Mouse (Mus musculus) liver, embryonic 14.5 days (tissue): ENCODE data around the gene Rufy3. TPM values are rescaled to one million over a fixed set of nuclear protein-coding genes. Genes with fewer than 3 reads are reported as not detected.

Experiments used
- ATAC-seq: fragments of 200-750 bp; cut with Nextera tagmentation; 2 replicates; pipeline ENCODE4 v1.8.0; 2017; ENCODE audit warnings: moderate number of reproducible peaks, mild to moderate bottlenecking, moderate library complexity; ENCODE audit not compliant: insufficient read depth
- DNase-seq, 3 experiments: peaks; one replicate each; pipeline ENCODE4 v3.0.0-alpha.2; 2012 to 2013; ENCODE audit warnings: low read depth in 3 of 3, low spot score in 3 of 3
- H3K27ac ChIP-seq: fragments of 300-500 bp; sonication (generic); 2 replicates; pipeline ENCODE4 v1.5.1; 2014; ENCODE audit warnings: moderate library complexity, mild to moderate bottlenecking, control low read depth, inconsistent platforms
- H3K27me3 ChIP-seq: fragments of 300-500 bp; sonication (generic); 2 replicates; pipeline ENCODE4 v1.6.1; 2014; ENCODE audit warnings: mild to moderate bottlenecking, low read length, moderate library complexity; ENCODE audit not compliant: control insufficient read depth, insufficient read depth
- H3K36me3 ChIP-seq: fragments of 300-500 bp; sonication (generic); replicated peaks from 2 replicates; pipeline ENCODE4 v1.6.1; 2014; ENCODE audit warnings: low read depth; ENCODE audit not compliant: control insufficient read depth, insufficient read depth
- H3K4me1 ChIP-seq, 2 experiments: fragments of 200-500 bp in 1 of 2; fragments of 300-500 bp in 1 of 2; sonication (generic) in 1 of 2; replicated peaks; 2 replicates each; pipeline ENCODE4 v1.6.1; 2012 to 2014; ENCODE audit warnings: antibody characterized with exemption in 1 of 2, inconsistent platforms in 1 of 2, low read length in 1 of 2; ENCODE audit not compliant: control insufficient read depth in 2 of 2, insufficient read depth in 2 of 2
- H3K4me2 ChIP-seq: fragments of 300-500 bp; sonication (generic); 2 replicates; pipeline ENCODE4 v1.6.1; 2014; ENCODE audit warnings: low read depth, mild to moderate bottlenecking, control low read depth, moderate library complexity
- H3K4me3 ChIP-seq, 2 experiments: fragments of 200-500 bp in 1 of 2; fragments of 300-500 bp in 1 of 2; sonication (generic) in 1 of 2; 2 replicates each; pipeline ENCODE4 v1.5.1; 2012 to 2014; ENCODE audit warnings: low read depth in 2 of 2, low read length in 2 of 2, mild to moderate bottlenecking in 2 of 2, control low read depth in 1 of 2, inconsistent platforms in 1 of 2, moderate library complexity in 1 of 2; ENCODE audit not compliant: insufficient read depth in 1 of 2
- H3K9ac ChIP-seq: fragments of 300-500 bp; sonication (generic); replicated peaks from 2 replicates; pipeline ENCODE4 v1.6.1; 2014; ENCODE audit warnings: mild to moderate bottlenecking, control low read depth, moderate library complexity
- H3K9me3 ChIP-seq: fragments of 300-500 bp; sonication (generic); 2 replicates; pipeline ENCODE4 v1.6.1; 2016; ENCODE audit warnings: low read length, mixed read lengths; ENCODE audit not compliant: control insufficient read depth
- CTCF ChIP-seq: IDR thresholded peaks from 2 replicates; pipeline ENCODE4 v1.5.1; 2016; ENCODE audit warnings: antibody characterized with exemption, low read depth, control low read depth
- EP300 ChIP-seq: IDR thresholded peaks from 2 replicates; pipeline ENCODE4 v1.6.1; 2016; ENCODE audit warnings: antibody characterized with exemption, low read depth
- WGBS: fragments of 180-500 bp; shearing (Covaris S2); extraction: QIAGEN DNeasy Blood & Tissue Kit; methylation state at CpG from one replicate; pipeline ENCODE4 v1.1.7; 2014; ENCODE audit not compliant: insufficient replicate concordance; 5-methylcytosine and 5-hydroxymethylcytosine counted together
- polyA plus RNA-seq, 2 experiments: library from polyadenylated mRNA; depleted of rRNA in 1 of 2; stranded (reverse) in 1 of 2; unstranded in 1 of 2; fragments of >200 nt; fragmentation: Nextera tagmentation in 1 of 2; extraction: Ambion mirVana in 1 of 2; gene quantifications; 2 replicates each; pipeline versions ENCODE4 v1.2.1 to v1.2.3; 2012 to 2014

The Rufy3 gene
- polyA plus RNA-seq, 2 experiments: 3.5 to 4.1 TPM

- TF ChIP-seq EP300: no peak
- no peak for TF ChIP-seq CTCF
- Histone ChIP-seq H3K4me3 (peak overlapping the region; percentile 31 to 42), H3K4me2 (peak overlapping the region; percentile 42), H3K9me3 (no peaks in the 10 kb centered on the region), H3K27me3 (no peaks in the 10 kb centered on the region), H3K4me1 (peaks cover 8% of the 10 kb centered on the region in 2 experiments), H3K27ac (no peak overlapping the region), H3K9ac (no peak overlapping the region), H3K36me3 (no peaks in the 10 kb centered on the region)
- 57% methylated on average over 7 of the region's 7 CpGs for WGBS
- 0 out of 2 replicates have a peak, but pooled peaks have one; percentile 24 for ATAC-seq
- no peak for DNase-seq
Observed at GRCm38 (mm10) chr5:88594173-88594569, 29.3 kb downstream of the Rufy3 start.

- Histone ChIP-seq H3K27me3 (no peaks in the 10 kb centered on the region), H3K4me2 (no peak overlapping the region), H3K27ac (no peak overlapping the region), H3K4me1 (peaks cover 8% of the 10 kb centered on the region in 2 experiments), H3K9ac (no peak overlapping the region), H3K36me3 (no peaks in the 10 kb centered on the region), H3K9me3 (no peaks in the 10 kb centered on the region), H3K4me3 (no peak overlapping the region)
- no peak for DNase-seq
- WGBS: 51% methylated on average over 5 of the region's 5 CpGs
- no peak for TF ChIP-seq CTCF
- no peak for TF ChIP-seq EP300
- no peak for ATAC-seq
Observed at GRCm38 (mm10) chr5:88595537-88596455, 31.0 kb downstream of the Rufy3 start.

GRCm38 (mm10) chr5:88598961-88599360 lies 34.1 kb downstream of the Rufy3 start:
- H3K27me3 ChIP-seq: no peaks in the 10 kb centered on the region
- H3K36me3 ChIP-seq: no peaks in the 10 kb centered on the region
- H3K4me1 ChIP-seq: peaks cover 6% of the 10 kb centered on the region in 2 experiments
- H3K27ac ChIP-seq: no peak overlapping the region
- H3K4me3 ChIP-seq: no peak overlapping the region
- H3K4me2 ChIP-seq: no peak overlapping the region
- no peak overlapping the region for H3K9ac ChIP-seq
- H3K9me3 ChIP-seq: no peaks in the 10 kb centered on the region
- ATAC-seq (no peak), DNase-seq (no peak)
- TF ChIP-seq EP300: no peak
- no peak for TF ChIP-seq CTCF
- 79% methylated on average over 6 of the region's 6 CpGs for WGBS

GRCm38 (mm10) chr5:88602030-88602429 lies 37.2 kb downstream of the Rufy3 start:
- no peak overlapping the region for H3K9ac ChIP-seq
- TF ChIP-seq CTCF (no peak), EP300 (no peak)
- no peaks in the 10 kb centered on the region for H3K4me1 ChIP-seq
- no peaks in the 10 kb centered on the region for H3K9me3 ChIP-seq
- no peak overlapping the region for H3K27ac ChIP-seq
- DNase-seq (no peak), ATAC-seq (no peak)
- no peak overlapping the region for H3K4me3 ChIP-seq
- no peaks in the 10 kb centered on the region for H3K36me3 ChIP-seq
- H3K4me2 ChIP-seq: no peak overlapping the region
- H3K27me3 ChIP-seq: no peaks in the 10 kb centered on the region
- WGBS: 56% methylated on average over 2 of the region's 2 CpGs

- TF ChIP-seq CTCF (no peak), EP300 (no peak)
- Histone ChIP-seq H3K4me2 (no peak overlapping the region), H3K27ac (no peak overlapping the region), H3K27me3 (no peaks in the 10 kb centered on the region), H3K4me3 (no peak overlapping the region), H3K4me1 (no peaks in the 10 kb centered on the region), H3K9ac (no peak overlapping the region), H3K9me3 (no peaks in the 10 kb centered on the region), H3K36me3 (no peaks in the 10 kb centered on the region)
- DNase-seq: no peak
- ATAC-seq: no peak
- WGBS: 63% methylated on average over 3 of the region's 3 CpGs
Observed at GRCm38 (mm10) chr5:88602713-88603112, 37.9 kb downstream of the Rufy3 start.
